Mouse (Mus musculus) CD4-positive, CD25-positive, alpha-beta regulatory T cell, adult 4 months (primary cell): ENCODE data around the gene Gstt3. TPM values are rescaled to one million over a fixed set of nuclear protein-coding genes. Genes with fewer than 3 reads are reported as not detected.
"Not testable (repeated sequence)": the region's sequence is repeated elsewhere in the genome, so short reads cannot be mapped to it uniquely, and the experiment has no call there.

Experiments
- ATAC-seq: one replicate; pipeline ENCODE4 v1.8.0; 2017
- polyA plus RNA-seq, 2 experiments: library from polyadenylated mRNA; unstranded; fragments of 100-300 nt; shearing (Covaris generic); gene quantifications; one replicate each; pipeline ENCODE4 v1.2.1; 2017

Gene Gstt3
- polyA plus RNA-seq, 2 experiments from 2014 or later: 6.4 to 16.8 TPM

DNA sequence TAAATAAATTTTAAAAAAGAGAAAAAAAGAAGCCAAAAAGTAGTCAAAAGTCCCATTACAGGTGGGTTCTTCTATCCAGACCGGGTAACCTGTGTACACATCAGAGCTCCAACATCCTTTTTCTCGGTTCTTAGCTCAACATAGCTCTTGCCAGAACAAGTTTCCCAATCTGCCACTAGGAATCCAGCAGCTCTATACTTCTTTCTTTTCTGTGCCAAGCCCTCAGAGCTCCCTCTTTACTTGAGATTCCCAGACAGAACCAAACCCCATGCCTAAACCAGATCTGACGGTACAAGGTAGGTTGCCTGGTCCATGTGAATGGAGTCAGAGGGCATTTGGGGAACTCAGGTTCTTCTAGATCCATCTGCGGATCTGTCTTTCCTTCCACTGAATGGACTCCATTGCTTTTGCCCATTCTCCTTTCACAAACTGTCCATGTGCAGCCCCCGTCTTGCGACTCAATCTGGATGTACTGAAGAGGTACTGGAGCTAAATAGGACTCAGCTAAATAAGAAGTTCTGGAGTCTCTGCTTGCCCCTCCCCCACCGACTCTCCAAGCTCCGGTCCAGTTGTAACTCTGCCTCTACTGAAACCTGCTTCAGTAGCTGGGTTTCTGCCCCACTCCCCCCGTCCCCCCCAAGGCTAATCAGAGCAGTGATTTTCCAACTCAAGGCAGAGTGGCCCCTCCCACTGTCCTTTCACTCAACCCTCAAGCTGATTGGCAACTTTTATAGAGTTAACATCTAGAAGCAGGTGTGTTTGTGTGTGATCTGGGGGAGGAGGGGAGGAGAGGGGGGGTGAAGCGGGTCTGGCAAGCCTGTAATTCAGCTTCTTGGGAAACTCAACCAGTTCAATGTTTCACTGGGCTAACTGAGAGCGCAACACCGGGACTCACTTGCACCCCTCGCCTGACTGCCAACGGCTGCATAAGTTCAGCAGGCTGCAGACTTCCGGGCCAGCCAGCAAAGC is 1.7 kb downstream of the Gstt3 start:
- no peak for ATAC-seq

DNA sequence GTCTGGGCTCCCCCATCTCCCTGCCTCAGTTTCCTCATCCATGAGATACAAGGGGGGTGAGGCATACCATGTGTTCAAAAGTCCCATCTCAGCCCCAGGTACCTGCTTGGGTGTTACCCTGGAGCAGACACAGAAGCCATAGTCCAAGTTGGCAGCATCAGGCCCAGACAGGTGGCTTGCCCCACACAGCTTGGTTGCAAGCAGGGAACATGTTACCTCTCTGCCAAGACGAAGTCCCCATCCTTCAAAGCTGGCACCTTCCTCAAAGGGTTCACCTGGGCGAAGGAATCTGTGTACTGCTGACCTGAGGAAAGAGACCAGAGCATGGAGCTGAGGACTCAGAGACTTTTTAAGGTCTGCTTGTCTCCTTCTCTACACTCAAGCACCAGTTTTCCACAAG is 3.3 kb downstream of the Gstt3 start:
- no peak for ATAC-seq

DNA sequence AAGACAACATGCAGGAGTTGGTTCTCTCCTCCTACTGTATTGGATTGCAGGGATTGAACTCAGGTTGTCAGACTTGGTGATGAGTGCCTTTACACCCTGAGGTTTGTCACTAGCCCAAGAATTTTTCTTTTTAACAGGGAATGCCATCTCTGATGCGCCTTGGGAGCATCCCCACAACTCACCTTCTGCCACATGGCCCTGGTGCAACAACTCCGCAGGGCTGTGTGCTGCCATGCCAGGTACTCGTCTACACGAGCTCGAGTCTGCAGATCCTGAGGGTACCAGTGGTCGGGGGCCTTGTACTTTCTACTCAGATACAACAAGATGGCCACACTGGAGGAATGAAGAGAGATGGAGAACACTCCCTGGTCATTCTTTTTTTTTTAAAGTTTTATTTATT is 4.7 kb downstream of the Gstt3 start:
- no peak for ATAC-seq

DNA sequence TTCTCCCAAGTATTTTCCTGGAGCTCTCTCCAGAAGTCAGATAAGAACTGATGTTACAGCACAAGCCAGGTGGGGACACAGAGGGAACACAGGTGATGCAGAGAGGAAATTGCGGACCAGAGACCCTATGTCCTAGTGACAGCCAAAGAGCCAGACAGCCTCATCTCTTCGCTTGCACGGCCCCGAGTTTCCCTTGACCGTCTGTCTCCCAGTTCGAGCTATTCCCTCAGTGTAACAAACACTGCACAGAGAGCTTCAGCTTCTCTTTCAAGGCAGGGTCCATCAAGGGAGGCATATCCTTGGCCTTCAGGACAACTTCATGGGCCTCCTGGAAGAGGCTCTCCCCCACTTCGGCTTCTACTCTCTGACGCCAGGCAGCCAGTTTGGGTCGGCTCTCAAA is 6.6 kb downstream of the Gstt3 start:
- no peak for ATAC-seq

DNA sequence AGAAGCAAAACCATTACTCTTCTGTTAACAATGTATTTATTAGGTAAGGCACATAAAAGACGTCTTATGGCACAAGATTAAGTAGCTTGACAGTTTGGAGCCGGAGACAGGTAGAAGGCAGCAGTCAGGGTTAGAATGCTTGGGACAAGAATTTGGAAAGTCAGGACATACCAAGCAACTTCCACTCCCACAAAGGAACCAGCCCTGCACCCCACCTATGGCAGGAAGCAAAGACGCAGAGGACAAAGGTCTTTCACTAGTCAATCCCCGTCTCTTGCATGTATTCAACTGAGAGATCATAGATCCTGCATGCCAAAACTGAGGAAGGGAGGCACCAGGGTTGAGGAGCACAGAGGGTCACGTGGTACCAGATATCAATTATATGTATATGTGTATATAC is 7.1 kb downstream of the Gstt3 start:
- no peak for ATAC-seq

DNA sequence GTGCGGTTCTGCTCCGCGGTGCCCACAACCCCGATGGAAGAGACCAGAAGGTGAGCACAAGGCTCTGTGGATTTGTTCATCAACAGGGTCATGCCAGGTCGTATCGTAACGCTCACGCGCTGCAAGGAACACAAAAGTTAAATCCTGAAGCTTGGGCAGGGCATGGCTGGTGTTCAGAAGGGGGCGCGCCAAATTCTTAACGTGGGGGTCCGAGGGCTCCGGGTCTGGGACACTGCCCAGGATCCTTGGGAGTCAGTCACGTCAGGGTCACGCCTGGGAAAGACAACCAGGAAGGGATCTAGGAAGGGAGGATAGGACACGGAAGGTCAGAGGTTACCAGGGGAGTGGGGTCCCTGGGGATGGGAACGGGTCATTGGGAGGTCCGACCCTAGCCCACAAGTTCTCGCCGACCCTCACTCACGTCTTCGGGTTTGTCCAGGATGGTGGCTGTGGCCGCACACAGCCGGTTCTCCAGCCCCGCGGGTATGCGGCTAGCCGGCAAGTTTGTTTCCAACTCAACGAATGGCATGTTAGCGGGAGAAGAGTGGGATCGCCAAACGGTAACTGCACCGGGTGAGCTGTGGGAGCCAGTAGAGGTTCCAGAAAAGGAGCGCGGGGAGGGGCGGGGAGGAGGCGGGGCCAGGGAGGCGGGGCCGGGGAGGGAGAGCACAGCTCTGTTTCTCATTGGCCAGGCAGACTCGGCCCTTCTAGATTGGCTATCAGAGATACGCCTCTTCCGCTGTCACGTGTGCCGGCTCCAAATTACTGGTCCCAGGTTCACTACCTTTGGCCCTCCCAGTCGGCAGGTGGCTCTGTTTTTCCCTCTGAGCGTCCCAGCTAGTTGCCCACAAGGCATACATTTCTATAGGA is 8.2 kb downstream of the Gstt3 start, which contains the start of gene Ddt:
Gene Ddt (minus strand): TSS at position 620 of the 870 bp plus-strand sequence.
- ATAC-seq: peak; percentile 100

DNA sequence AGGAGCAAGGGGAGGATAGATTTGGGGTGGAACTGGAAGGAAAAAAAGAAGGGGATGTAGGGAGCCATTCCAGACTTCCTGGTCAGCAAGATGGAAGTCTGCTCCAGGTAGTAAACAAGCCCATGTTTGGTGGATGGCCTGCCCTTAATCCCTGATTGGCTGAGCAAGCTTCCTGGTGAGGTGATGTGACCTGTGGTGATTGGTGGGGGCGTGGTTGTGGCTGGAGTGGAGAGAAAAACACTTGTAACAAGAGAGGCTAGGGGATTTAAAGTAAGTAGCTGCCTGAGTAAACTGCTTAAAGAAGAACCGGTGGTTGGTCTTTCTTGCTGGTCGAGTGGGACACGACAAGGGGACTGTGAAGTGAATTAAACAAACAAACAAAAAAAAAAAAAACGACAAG is 13.5 kb downstream of the Gstt3 start:
- not testable (repeated sequence) for ATAC-seq

DNA sequence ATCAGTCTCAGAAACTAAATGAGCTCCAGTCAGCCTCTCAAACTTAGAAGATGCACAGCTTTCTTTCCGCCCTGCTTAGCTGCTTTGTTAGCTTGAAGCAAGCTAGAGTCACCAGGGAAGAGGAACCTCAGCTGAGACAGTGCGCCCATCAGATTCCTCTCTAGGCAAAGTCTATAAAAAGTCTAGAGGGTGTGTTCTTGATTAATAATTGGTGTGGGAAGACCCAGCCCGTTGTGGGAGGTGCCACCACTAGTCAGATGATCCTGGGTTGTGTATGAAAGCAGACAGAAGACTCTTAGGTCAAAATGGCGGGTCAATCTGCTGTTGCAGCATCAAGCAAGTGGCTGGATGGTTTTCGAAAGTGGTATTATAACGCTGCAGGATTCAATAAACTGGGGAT is 14.4 kb downstream of the Gstt3 start:
- no peak for ATAC-seq

DNA sequence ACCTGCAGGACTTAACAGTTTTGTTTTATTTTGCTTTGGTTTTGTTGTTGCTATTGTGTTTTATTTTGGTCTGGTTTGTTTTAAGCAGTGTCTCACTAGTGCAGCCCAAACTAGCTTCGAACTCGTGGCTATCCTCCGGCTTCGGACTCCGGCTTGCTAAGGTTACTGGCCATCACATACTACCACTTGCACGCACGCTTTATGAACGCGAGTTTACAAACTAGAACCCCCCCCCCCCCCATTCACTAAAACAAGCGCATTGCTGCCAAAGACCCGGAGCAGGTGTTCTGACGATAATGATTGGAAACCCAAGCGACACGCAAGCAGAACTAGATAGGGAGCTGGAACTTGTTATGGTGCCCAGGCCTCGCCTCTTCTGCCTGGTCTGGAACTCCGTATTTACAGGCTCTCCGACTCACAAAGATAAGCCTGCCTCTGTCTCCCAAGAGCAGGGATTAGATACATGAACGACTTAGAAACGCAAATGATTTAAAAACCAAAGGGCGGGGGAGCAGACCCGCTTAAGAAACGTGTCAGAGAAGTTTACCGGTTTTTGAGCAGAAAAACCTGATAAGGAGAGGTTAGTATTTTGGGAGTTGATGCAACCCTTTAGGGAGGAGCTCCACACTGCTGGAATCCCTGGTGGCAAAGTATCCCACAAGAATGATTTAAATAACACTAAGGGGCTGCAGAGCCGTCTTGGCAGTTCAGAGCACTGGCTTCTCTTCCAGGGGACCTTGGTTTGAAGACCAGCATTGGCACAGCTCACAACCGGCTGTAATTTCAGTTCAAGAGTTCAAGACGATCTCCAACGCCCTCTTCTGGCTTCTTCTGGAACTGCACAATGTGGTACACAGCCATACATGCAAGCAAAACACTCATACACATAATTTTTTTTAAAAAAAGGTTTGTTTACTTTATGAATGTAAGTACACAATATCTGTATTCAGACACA is 16.4 kb downstream of the Gstt3 start:
- peak; percentile 24 for ATAC-seq

DNA sequence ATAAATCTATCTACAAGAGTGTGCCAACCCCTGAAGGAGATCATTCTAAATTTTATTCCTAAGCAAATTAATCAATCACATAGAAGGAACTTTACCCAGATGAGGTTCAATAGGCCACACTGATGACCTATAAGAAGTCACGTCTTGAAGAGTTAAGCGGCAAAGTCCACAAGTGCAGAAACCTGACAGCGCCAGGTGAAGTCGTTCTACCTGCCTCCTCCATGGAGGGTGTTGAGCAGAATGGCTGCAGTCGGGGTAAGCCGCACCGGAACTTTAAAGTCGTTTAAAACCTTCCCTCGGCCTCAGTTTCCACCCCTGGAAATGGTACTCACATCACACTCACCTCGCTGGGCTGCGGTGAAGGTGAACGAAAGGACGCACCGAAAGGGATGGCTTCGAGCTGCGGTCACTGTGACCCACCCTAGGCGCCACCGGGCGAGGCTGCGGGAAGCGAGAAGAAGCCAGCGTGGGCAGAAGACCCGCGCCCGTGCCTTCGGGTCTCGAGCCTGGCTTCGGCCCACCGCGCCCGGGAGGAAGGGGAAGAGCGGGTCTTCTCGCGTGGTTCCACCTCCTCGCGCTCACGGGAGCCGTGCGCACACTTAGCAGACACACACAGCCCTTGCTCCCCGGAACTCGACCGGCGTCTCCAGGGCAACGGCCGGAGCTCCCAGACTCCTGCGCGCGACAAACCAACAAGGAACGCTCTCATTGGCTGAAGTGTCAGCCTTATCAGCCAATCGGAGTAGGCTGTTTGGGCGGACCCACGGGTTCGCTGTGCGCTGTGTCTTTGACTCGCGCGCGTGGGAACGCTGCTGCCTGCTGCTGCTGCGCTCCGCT is 17.3 kb downstream of the Gstt3 start, which contains the start of gene Cabin1:
Gene Cabin1 (minus strand): TSS at position 660 of the 837 bp plus-strand sequence.
- peak; percentile 98 for ATAC-seq

DNA sequence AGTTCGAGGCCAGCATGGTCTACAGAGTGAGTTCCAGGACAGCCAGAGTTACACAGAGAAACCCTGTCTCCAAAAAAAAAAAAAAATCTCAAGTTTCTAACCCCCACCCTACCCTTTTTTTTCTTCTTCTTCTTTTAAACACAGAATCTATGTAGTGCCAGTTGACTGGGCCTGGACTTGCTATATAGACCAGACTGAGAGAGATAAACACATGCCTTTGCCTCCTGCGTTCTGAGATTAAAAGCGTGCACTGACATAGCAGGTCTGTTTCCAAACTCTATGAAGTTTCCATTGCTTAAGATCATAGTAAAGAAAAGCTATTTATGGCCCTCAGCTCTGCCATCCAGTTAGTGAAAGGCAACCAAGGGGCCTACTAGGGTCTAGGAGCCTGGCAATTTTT is 18.8 kb downstream of the Gstt3 start:
- no peak for ATAC-seq

DNA sequence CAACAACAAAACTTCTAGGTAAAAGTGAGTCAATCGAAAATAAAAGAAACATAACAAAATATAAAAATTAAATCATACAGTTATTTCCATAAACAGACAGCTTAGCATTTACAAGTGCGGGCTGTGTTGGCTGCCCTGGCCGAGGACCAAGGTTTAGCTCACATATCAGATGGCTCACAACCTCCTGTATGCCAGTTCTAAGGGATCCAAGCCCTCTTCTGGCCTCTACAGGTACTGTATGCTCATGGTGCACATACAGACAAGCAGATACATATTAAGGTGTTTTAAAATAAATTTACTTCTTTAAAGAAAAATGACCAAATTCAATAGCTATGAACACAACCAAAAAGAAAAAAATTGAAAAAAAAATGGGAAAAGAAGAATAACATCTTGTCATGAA is 20.9 kb downstream of the Gstt3 start:
- ATAC-seq: no peak

DNA sequence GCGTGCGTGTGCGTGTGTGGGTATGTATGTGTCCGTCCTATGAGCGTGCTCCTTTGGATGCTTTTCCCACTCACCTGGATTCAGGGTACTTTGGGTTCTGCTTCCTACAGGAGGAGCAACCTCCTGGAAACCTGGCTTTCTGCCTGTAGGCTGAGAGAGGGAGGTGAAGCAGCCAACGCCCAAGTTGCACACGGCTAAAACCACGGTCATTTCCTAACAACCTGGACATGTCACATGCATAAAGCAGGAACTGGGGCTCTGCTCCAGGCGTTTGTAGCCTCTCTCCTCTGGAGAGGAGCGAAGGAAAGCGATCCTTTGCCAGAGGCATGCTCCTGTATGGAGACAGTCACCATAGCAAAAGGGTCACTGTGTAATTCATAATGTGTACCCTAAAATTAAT is 24.5 kb downstream of the Gstt3 start:
- ATAC-seq: no peak

DNA sequence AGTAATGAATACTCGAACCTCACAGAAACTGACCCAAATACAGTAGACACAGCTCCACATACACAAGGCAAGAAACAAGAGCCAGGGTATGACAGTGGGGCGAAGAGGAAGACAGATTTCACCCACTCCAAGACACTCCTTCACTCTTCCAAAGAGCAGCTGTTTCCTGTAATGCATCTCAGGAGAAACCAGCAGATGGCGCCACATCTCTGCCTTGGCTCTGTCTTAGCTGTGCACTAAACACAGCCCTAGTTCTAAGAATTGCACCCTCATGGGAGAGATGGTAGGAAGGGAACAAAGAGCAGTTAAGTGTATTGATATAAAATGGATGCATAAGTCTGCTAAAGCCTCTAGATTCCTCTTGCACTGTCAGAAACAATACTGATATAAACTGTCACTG is 37.2 kb downstream of the Gstt3 start:
- peak; percentile 94 for ATAC-seq

DNA sequence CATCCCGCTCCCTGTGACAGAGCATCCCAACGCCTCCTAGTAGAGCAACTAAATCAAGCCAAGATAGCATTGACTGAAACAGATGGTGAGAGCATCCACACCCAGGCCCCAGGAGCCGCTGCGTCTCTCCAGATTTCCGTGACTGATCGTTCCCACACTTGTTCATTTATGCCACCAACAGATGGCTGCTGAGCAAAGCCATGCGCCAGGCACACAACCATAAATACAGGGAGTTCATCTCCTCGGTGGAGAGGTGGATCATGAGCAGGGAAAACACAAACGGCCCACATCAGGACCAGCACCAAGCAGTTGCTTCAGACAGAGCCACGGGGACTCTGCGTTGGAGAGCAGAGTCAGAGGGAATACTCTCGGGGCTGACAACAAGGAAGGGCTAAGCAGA is 37.8 kb downstream of the Gstt3 start:
- no peak for ATAC-seq

DNA sequence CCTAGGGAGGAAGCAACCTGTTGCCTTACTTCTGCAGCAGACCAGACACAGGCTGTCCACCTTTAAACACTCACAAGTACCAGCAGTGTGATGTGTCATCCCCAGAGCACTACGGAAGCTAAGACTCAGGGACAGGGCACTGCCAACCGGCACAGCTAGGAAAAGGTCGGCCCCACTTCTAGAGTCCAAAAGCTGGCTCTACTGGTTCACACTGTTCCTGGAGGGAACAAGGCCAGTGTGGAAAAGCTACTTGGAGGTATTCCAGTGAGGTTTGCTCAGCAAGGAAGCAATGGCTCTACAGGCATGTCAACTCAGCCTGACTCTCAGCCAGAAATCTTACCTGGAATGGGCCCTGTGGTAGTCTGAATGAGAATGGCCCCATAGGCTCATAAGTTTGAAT is 40.3 kb downstream of the Gstt3 start:
- no peak for ATAC-seq

DNA sequence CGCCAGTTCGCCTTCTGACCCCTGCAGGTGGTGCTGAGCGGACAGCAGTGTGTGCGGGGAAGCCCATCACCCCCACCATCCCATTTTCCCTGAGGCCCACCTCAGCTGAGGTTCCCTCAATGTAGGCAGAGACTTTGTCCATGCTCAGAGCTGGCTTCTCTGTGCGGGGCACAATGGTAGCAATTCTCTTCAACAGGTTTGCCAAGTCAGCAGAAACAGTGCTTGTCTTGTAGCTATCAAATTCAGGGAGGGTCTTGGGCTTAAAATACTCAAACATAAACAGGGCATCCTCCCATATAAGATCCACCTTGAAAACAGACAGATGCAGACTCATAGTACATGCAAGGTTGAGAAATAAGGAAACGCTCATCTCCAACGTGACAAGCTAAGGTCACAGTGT is 55.8 kb downstream of the Gstt3 start:
- ATAC-seq: no peak
